Mouse (Mus musculus) urinary bladder, postnatal 4 days (tissue): ENCODE data around the gene Olfr1367.

Experiments
- DNase-seq, 2 experiments: peaks; one replicate each; pipeline ENCODE4 v3.0.0; 2021 to 2022; ENCODE audit warnings: low spot score in 2 of 2

The Olfr1367 gene

DNA sequence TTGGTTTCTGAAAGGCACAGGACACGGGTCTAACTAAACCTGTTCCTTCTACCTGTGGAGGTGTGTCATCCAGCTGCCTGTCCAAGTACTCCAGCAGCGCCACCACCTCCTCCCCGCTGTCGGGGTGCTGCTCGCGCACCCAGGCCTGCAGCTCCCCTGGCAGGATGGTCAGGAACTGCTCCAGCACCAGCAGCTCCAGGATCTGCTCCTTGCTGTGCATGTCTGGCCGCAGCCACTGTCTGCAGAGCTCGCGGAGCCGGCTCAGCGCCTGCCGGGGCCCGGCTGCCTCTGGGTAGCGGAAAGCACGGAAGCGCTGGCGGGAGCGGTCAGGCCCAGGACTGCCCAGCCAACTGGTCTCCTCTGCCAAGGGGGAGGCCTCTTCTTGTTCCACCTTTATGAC, 49.3 kb downstream of the Olfr1367 start:
- DNase-seq = peak in 1 of 2 experiments; percentile 30

DNA sequence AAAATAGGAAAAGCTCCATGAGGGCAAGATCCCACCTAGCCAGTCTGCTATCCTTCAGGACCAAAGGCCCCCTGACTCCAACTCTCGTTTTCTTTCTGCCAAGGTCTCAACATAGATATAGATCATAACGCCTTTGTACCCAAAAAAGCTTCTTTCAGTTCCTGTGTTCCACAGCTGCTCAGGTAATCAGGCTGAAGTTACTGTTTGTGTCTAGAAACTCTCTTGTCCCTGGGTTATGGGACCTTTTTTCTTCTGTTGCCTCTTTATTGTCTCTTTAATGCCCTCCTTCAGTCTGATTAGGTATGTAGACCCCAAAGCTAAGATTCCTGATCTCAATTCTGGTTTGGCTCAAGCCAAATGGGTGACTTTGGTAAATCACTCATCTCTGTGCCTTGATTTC, 50.8 kb downstream of the Olfr1367 start:
- no peak for DNase-seq
